Mouse (Mus musculus): ENCODE measurements around the gene Hist1h3f. TPM values are rescaled to one million over a fixed set of nuclear protein-coding genes. Genes with fewer than 3 reads are reported as not detected.
"Not testable (repeated sequence)": the region's sequence is repeated elsewhere in the genome, so short reads cannot be mapped to it uniquely, and the experiment has no call there.

Hist1h3f gene
- total RNA-seq, 2 experiments from 2014 or later = 5.5 to 6.4 TPM

- intact Hi-C loops (cut with DNase I) = no loop called here
- DNase-seq = no peak
Observed at GRCm38 (mm10) chr13:23576351-23576881, 32.6 kb downstream of the Hist1h3f start.

- intact Hi-C loops (cut with DNase I) = no loop called here
- DNase-seq = no peak
Observed at GRCm38 (mm10) chr13:23576906-23577639, 33.2 kb downstream of the Hist1h3f start.

GRCm38 (mm10) chr13:23577835-23578234, 34.0 kb downstream of the Hist1h3f start:
- DNase-seq = no peak
- intact Hi-C loops (cut with DNase I) = no loop called here

- peak; percentile 89 to 91 for DNase-seq
- intact Hi-C loops (cut with DNase I) = loop anchor here (1.0 to 10.0 kb wide), 3 partner anchors 40 to 1867 kb away; partner anchors contain the start of genes Hist1h2ai, Hist1h2bb, Hist1h2be and Hist1h2bl
Observed at GRCm38 (mm10) chr13:23581408-23582218, 37.8 kb downstream of the Hist1h3f start, which contains the start of gene Hist1h4d. TSS of gene Hist1h4d (plus strand) at chr13:23581598.

GRCm38 (mm10) chr13:23582219-23583056, 38.6 kb downstream of the Hist1h3f start:
- intact Hi-C loops (cut with DNase I) = loop anchor here (1.0 to 10.0 kb wide), 3 partner anchors 39 to 1868 kb away; partner anchors contain the start of genes Hist1h2ai, Hist1h2bb, Hist1h2be and Hist1h2bl
- no peak for DNase-seq

GRCm38 (mm10) chr13:23583387-23584068, 39.7 kb downstream of the Hist1h3f start:
- intact Hi-C loops (cut with DNase I) = loop anchor here (5.0 to 10.0 kb wide), 2 partner anchors 164 to 1869 kb away; partner anchors contain the start of genes Hist1h2ai, Hist1h2bb, Hist1h2bl and Hist1h3c
- DNase-seq = no peak

GRCm38 (mm10) chr13:23584331-23584730, 40.5 kb downstream of the Hist1h3f start:
- intact Hi-C loops (cut with DNase I) = loop anchor here (5.0 to 10.0 kb wide), 2 partner anchors 163 to 1870 kb away; partner anchors contain the start of genes Hist1h2ai, Hist1h2bb, Hist1h2bl and Hist1h3c
- DNase-seq = no peak

GRCm38 (mm10) chr13:23585029-23585441, 41.2 kb downstream of the Hist1h3f start:
- intact Hi-C loops (cut with DNase I) = loop anchor here (10.0 kb wide), 1 partner anchor 1870 kb away; the partner anchor contains the start of genes Hist1h2ai, Hist1h2bl and Hist1h3h
- DNase-seq = peak; percentile 11 to 64

GRCm38 (mm10) chr13:23585442-23586098, 41.7 kb downstream of the Hist1h3f start:
- DNase-seq = peak; percentile 28 to 65
- intact Hi-C loops (cut with DNase I) = loop anchor here (10.0 kb wide), 1 partner anchor 1871 kb away; the partner anchor contains the start of genes Hist1h2ai, Hist1h2bl and Hist1h3h

GRCm38 (mm10) chr13:23586099-23586939, 42.5 kb downstream of the Hist1h3f start:
- intact Hi-C loops (cut with DNase I) = loop anchor here (10.0 kb wide), 1 partner anchor 1872 kb away; the partner anchor contains the start of genes Hist1h2ai, Hist1h2bl and Hist1h3h
- no peak for DNase-seq

- intact Hi-C loops (cut with DNase I) = loop anchor here (10.0 kb wide), 1 partner anchor 1872 kb away; the partner anchor contains the start of genes Hist1h2ai, Hist1h2bl and Hist1h3h
Observed at GRCm38 (mm10) chr13:23586940-23587225, 43.0 kb downstream of the Hist1h3f start.

GRCm38 (mm10) chr13:23591206-23591605, 47.4 kb downstream of the Hist1h3f start:
- intact Hi-C loops (cut with DNase I) = no loop called here
- DNase-seq = no peak

More at GRCm38 (mm10) chr13:23586940-23587225, 43.0 kb downstream of the Hist1h3f start:
- no peak for DNase-seq

- intact Hi-C loops (cut with DNase I); DNase-seq: not testable (repeated sequence)
Observed at GRCm38 (mm10) chr13:23591886-23592285, 48.0 kb downstream of the Hist1h3f start.

- intact Hi-C loops (cut with DNase I) = no loop called here
- no peak for DNase-seq
Observed at GRCm38 (mm10) chr13:23592614-23593013, 48.8 kb downstream of the Hist1h3f start.

- intact Hi-C loops (cut with DNase I) = no loop called here
- no peak for DNase-seq
Observed at GRCm38 (mm10) chr13:23593051-23593770, 49.4 kb downstream of the Hist1h3f start.
